Mouse (Mus musculus) stomach, postnatal 0 days (tissue): ENCODE measurements around the gene Thrb.

Source experiments
- CTCF ChIP-seq: IDR thresholded peaks from 2 replicates; pipeline ENCODE4 v1.5.1; 2016; ENCODE audit warnings: antibody characterized with exemption, low read depth, mild to moderate bottlenecking, moderate library complexity
- EP300 ChIP-seq: optimal IDR thresholded peaks from 2 replicates; pipeline ENCODE3; 2016; ENCODE audit warnings: antibody characterized with exemption

DNA sequence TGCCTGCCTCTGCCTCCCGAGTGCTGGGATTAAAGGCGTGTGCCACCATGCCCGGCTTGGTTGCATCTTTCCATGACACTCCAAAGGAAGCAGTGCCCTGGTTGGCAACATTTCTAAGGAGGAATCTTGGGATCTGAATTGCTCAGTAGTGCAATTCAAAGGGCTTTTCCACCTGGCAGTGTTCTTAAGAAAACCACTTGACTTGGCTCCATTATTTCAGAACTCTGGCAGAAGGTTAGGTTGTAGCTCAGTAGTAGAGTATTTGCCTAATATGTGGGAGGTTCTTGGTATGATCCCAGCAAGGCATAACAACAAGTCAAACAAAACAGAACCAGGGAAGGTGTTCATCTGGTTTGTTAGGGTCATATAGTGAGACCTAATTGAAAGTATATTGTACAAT lies 25.4 kb downstream of the Thrb start:
- TF ChIP-seq CTCF (no peak), EP300 (no peak)
